Mouse (Mus musculus) embryonic facial prominence, embryonic 14.5 days (tissue): ENCODE measurements around the gene Tcf12. TPM values are rescaled to one million over a fixed set of nuclear protein-coding genes. Genes with fewer than 3 reads are reported as not detected.

ENCODE experiments used
- ATAC-seq: fragments of 200-750 bp; cut with Nextera tagmentation; 2 replicates; pipeline ENCODE4 v1.8.0; 2017; ENCODE audit warnings: low read depth, moderate number of reproducible peaks, moderate TSS enrichment
- DNase-seq: peaks from one replicate; pipeline ENCODE4 v3.0.0-alpha.2; 2015; ENCODE audit warnings: low spot score
- H3K27ac ChIP-seq: fragments of 300-500 bp; sonication (generic); replicated peaks from 2 replicates; pipeline ENCODE4 v1.5.1; 2014; ENCODE audit warnings: low read depth, mild to moderate bottlenecking, low read length, moderate library complexity
- H3K27me3 ChIP-seq: fragments of 300-500 bp; sonication (generic); replicated peaks from 2 replicates; pipeline ENCODE4 v1.6.1; 2014; ENCODE audit warnings: low read length; ENCODE audit not compliant: control insufficient read depth, insufficient read depth
- H3K36me3 ChIP-seq: fragments of 300-500 bp; sonication (generic); 2 replicates; pipeline ENCODE4 v1.6.1; 2014; ENCODE audit warnings: low read length, mixed read lengths; ENCODE audit not compliant: control insufficient read depth, insufficient read depth
- H3K4me1 ChIP-seq: fragments of 300-500 bp; sonication (generic); 2 replicates; pipeline ENCODE4 v1.6.1; 2014; ENCODE audit warnings: antibody characterized with exemption, low read length; ENCODE audit not compliant: control insufficient read depth, insufficient read depth
- H3K4me2 ChIP-seq: fragments of 300-500 bp; sonication (generic); 2 replicates; pipeline ENCODE4 v1.6.1; 2014; ENCODE audit warnings: low read depth, mild to moderate bottlenecking, low read length, moderate library complexity, mixed read lengths
- H3K4me3 ChIP-seq: fragments of 300-500 bp; sonication (generic); 2 replicates; pipeline ENCODE4 v1.5.1; 2014; ENCODE audit warnings: low read depth, mild to moderate bottlenecking, low read length
- H3K9ac ChIP-seq: fragments of 300-500 bp; sonication (generic); 2 replicates; pipeline ENCODE4 v1.6.1; 2014; ENCODE audit warnings: low read depth, mild to moderate bottlenecking, low read length, moderate library complexity, mixed read lengths
- H3K9me3 ChIP-seq: fragments of 300-500 bp; sonication (generic); 2 replicates; pipeline ENCODE4 v1.6.1; 2016; ENCODE audit warnings: low read length; ENCODE audit not compliant: control insufficient read depth
- WGBS: fragments of 180-500 bp; shearing (Covaris S2); extraction: QIAGEN DNeasy Blood & Tissue Kit; methylation state at CpG from one replicate; pipeline ENCODE4 v1.1.7; 2014; 5-methylcytosine and 5-hydroxymethylcytosine counted together
- polyA plus RNA-seq: library from polyadenylated mRNA; unstranded; fragments of >200 nt; fragmentation: Nextera tagmentation; extraction: Ambion mirVana; gene quantifications from 2 replicates; pipeline ENCODE4 v1.2.1, GENCODE M21; 2014

The Tcf12 gene
- polyA plus RNA-seq, 1 experiment from 2014 or later = 106 TPM

DNA sequence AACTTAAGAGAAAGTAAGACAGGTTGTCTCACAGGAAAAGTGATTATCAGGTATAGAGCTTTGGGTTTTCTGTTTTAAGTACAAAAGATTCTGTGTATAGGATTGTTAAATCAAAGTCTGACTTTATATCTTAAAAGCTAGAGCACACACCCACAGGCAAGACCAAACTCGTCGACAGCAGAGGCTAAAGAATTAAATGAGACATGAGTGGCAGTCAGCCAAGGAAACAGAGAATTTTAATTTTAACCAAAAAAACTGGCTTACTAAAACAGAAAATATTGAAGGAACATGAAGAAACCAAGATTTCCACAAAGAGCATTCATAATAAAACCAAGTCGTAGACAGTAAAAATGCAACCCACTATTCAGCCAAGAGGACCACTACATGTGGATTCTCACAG, 90.2 kb downstream of the Tcf12 start:
- H3K4me1 ChIP-seq = peaks cover 5% of the 10 kb centered on the region; the same call in 1 of the 2 replicates
- H3K27me3 ChIP-seq = no peaks in the 10 kb centered on the region
- WGBS = 32% methylated on average over 3 of the region's 3 CpGs
- no peak overlapping the region for H3K4me3 ChIP-seq
- H3K9ac ChIP-seq = no peak overlapping the region
- DNase-seq (peak; percentile 78), ATAC-seq (no peak)
- H3K36me3 ChIP-seq = no peaks in the 10 kb centered on the region
- H3K27ac ChIP-seq = 0 out of 2 replicates have a peak overlapping the region, but pooled peaks have one; percentile 48
- no peak overlapping the region for H3K4me2 ChIP-seq
- H3K9me3 ChIP-seq = no peaks in the 10 kb centered on the region

DNA sequence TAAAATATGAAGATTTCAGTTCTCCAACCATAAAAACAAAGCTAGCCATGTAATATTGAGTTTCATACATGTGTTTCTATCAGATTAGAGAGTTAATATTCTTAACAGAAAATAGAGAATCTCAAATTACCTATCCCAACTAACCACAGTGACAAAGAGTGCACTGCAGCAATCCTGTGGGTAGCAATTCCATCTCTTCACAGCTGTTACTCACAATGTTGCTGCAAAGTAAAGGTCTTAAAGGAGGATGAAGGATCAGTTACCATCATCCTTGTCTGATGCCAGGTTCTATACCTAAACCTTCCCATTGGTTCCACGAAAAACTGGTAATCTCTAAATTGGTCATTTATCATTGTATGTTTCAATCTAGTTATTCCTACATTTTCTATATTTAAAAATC, 95.7 kb downstream of the Tcf12 start:
- Histone ChIP-seq H3K4me2 (no peak overlapping the region), H3K27me3 (no peaks in the 10 kb centered on the region), H3K4me1 (no peaks in the 10 kb centered on the region), H3K36me3 (no peaks in the 10 kb centered on the region), H3K9ac (no peak overlapping the region), H3K9me3 (no peaks in the 10 kb centered on the region), H3K27ac (no peak overlapping the region), H3K4me3 (no peak overlapping the region)
- ATAC-seq (no peak), DNase-seq (no peak)
- 83% methylated on average over 1 of the region's 1 CpGs for WGBS

DNA sequence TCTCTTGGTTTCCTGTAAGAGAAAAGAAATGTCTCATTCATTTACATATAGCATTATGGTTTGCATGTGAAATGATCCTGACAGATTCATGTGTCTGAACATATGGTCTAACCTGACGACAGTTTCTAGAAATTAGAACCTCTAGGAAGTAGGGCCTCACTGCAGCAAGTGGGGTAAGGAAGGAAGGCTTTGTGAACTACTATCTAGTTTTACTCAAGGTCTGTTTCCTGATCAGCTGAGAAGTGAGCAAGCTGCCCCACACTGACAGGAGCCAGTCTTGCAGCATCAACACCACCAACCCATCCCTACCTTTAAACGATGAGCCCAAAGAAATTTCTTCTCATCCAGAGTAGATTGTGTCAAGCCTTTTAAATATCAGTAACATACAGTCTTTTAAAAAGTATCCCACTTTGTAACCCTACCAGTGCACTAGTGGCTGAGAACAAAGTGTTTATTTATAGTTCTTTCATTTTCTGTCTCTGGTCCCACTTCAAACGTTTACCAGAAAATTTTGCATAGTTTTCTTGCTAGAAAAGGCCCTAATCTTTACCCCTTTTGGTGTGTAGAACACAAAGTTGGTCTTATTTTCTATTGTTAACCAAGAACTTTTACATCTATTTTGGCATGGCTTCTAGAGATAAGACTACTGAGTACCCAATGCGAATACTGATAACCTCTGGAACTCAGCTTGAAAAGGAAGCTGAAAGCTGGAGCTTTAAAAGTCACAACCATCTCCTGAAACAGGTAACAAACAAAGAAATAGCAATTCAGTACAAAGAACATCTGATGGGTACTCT, 96.9 kb downstream of the Tcf12 start:
- Histone ChIP-seq H3K36me3 (no peaks in the 10 kb centered on the region), H3K9ac (no peak overlapping the region), H3K27me3 (no peaks in the 10 kb centered on the region), H3K9me3 (no peaks in the 10 kb centered on the region), H3K4me3 (no peak overlapping the region), H3K4me2 (no peak overlapping the region), H3K27ac (no peak overlapping the region), H3K4me1 (no peaks in the 10 kb centered on the region)
- 80% methylated on average over 4 of the region's 4 CpGs for WGBS
- ATAC-seq (no peak), DNase-seq (no peak)

DNA sequence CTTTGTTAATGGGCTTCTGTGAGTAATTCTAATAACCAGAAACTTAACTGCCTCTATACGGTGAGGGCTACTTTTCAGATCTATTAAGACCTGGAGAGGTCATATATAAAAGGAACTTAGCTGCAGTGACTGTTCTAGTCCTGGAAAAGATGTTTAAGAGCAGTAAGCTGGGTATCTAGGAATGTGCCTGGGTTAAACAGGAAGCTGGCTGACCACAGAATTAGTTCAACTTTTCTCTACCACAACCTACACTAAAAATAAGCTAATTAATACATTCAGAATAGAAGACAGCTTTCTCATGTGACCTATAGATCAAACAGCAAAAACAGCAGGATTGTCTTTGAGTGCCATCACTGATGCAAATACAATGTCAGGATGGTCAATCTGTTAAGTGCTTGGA, 98.1 kb downstream of the Tcf12 start:
- no peak for ATAC-seq
- DNase-seq = no peak
- Histone ChIP-seq H3K27me3 (no peaks in the 10 kb centered on the region), H3K4me2 (no peak overlapping the region), H3K36me3 (no peaks in the 10 kb centered on the region), H3K4me1 (no peaks in the 10 kb centered on the region), H3K9me3 (no peaks in the 10 kb centered on the region), H3K4me3 (no peak overlapping the region), H3K9ac (no peak overlapping the region), H3K27ac (no peak overlapping the region)
- WGBS = 81% methylated on average over 1 of the region's 1 CpGs

DNA sequence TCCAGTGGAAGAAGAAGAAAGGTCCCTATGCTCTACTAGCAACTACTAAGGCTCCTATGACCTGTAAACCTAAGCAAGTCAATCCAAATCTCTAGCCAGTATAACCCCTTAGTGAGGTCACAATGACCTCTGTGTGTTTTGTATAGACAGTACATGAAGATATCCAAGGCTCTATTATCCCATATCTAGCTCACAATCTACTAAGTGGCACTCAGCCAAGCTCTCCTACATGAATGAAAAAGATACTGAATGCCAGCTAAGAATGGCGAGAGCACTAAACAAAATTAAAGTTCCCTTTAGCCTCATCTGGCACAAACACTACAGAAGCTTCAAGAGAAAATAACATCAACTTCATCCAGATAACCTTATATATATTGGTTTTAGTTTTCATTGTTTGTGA, 103.0 kb downstream of the Tcf12 start:
- 79% methylated on average over 1 of the region's 1 CpGs for WGBS
- Histone ChIP-seq H3K4me1 (no peaks in the 10 kb centered on the region), H3K9me3 (no peaks in the 10 kb centered on the region), H3K4me3 (no peak overlapping the region), H3K36me3 (no peaks in the 10 kb centered on the region), H3K27ac (no peak overlapping the region), H3K4me2 (no peak overlapping the region), H3K27me3 (no peaks in the 10 kb centered on the region), H3K9ac (no peak overlapping the region)
- DNase-seq (no peak), ATAC-seq (no peak)

DNA sequence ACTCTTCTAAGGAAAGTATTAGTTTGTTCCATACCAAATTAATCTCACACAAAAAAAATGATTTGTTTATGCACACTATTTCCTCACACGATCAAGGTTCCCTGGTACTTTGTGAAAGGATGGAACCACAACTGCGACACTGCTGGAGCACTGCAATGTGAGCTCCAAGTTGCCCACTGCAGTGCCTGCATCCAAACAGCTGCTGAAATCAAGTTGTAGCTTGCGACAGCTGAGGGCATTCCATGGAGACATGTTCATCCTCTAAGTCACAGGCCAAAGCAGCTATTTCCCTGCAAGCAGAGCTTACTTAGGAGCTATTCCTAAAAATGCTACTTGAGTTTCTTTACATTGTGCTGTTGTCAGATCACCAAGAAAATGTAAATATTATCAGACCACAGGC, 120.5 kb downstream of the Tcf12 start:
- DNase-seq (peak; percentile 71), ATAC-seq (peak; percentile 18; the same call in 1 of the 2 replicates)
- Histone ChIP-seq H3K9me3 (no peaks in the 10 kb centered on the region), H3K9ac (no peak overlapping the region), H3K4me1 (no peaks in the 10 kb centered on the region), H3K36me3 (no peaks in the 10 kb centered on the region), H3K4me3 (no peak overlapping the region), H3K27me3 (no peaks in the 10 kb centered on the region), H3K4me2 (no peak overlapping the region), H3K27ac (no peak overlapping the region)
- WGBS = 66% methylated on average over 3 of the region's 3 CpGs

DNA sequence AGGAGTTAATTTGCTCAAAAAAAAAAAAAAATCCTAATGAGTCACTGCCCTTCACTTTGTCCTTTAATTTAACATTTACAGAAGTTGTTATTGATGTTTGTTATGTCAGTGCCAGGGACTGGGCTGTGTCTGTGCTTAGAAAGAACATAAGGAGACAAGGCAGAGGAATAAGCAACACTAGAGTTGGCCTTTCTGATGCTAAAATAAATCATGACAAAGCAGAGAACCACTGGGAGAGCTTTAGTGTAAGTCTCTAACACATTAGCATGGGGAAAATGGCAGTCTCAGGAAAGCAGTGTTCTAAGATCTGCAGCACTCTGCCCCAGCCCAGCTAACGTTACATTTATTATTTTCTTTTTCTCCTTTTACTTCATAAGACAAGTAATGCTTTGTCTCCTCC, 121.3 kb downstream of the Tcf12 start:
- H3K4me1 ChIP-seq = 0 out of 2 replicates have a peak, but pooled peaks cover 7% of the 10 kb centered on the region
- H3K27me3 ChIP-seq = no peaks in the 10 kb centered on the region
- H3K36me3 ChIP-seq = no peaks in the 10 kb centered on the region
- 61% methylated on average over 1 of the region's 1 CpGs for WGBS
- no peak overlapping the region for H3K4me2 ChIP-seq
- no peaks in the 10 kb centered on the region for H3K9me3 ChIP-seq
- no peak overlapping the region for H3K27ac ChIP-seq
- ATAC-seq (no peak), DNase-seq (no peak)
- H3K4me3 ChIP-seq = no peak overlapping the region
- no peak overlapping the region for H3K9ac ChIP-seq

DNA sequence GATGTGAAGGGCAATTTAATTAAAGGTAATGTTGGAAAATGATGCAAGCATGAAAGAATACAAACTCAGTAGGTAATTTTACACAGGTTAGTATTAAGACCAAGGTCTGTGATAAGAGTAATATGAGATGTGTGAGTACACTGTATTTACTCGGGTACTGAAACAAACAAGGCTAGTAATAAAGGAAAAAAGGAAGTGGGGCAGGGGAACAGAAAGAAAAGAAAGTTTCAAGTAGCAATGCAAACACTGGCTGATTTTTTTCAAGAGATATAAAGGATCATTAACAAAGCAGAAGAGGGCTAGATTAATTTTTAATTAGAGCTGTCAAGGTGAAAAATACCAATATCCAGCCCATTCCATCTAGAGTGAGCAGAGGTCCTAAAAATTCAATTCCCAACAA, 122.0 kb downstream of the Tcf12 start:
- Histone ChIP-seq H3K9ac (no peak overlapping the region), H3K9me3 (no peaks in the 10 kb centered on the region), H3K4me3 (no peak overlapping the region), H3K4me1 (peaks cover 12% of the 10 kb centered on the region), H3K4me2 (no peak overlapping the region), H3K27me3 (no peaks in the 10 kb centered on the region), H3K36me3 (no peaks in the 10 kb centered on the region), H3K27ac (no peak overlapping the region)
- ATAC-seq (no peak), DNase-seq (no peak)
- 57% methylated on average over 1 of the region's 1 CpGs for WGBS

DNA sequence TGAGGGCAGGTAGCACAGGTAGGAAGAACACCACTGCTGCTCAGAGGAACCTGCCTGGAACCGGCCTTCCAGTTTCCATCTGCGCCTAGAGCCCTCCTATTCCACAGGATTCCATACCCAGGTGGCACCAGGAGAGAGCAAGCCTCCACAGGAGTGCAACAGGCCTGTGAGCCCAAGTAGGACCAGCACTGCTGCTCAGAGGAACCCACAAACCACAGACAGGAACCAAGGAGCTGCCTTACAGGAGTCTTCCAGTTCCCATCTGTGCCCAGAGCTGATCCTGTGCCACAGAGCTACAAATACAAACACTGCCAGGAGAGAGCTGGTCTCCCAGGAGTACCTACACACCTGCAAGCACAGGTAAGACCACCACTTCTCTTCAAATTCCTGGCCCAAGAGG, 125.0 kb downstream of the Tcf12 start:
- no peak overlapping the region for H3K9ac ChIP-seq
- no peaks in the 10 kb centered on the region for H3K27me3 ChIP-seq
- H3K9me3 ChIP-seq = no peaks in the 10 kb centered on the region
- no peaks in the 10 kb centered on the region for H3K36me3 ChIP-seq
- no peak for DNase-seq
- WGBS = 96% methylated on average over 2 of the region's 2 CpGs
- no peak for ATAC-seq
- H3K4me1 ChIP-seq = peaks cover 16% of the 10 kb centered on the region
- H3K4me2 ChIP-seq = no peak overlapping the region
- H3K27ac ChIP-seq = no peak overlapping the region
- no peak overlapping the region for H3K4me3 ChIP-seq
